Mouse (Mus musculus) megakaryocyte, embryonic 14.5 days (primary cell): ENCODE data around the gene Sema5a.

ENCODE experiments used
- FLI1 ChIP-seq: IDR thresholded peaks from 2 replicates; pipeline ENCODE4 v1.6.1; 2012; ENCODE audit warnings: low read length, inconsistent platforms, mixed read lengths
- GATA1 ChIP-seq: IDR thresholded peaks from 3 replicates; pipeline ENCODE4 v1.6.1; 2012; ENCODE audit warnings: mixed read lengths, low read length, inconsistent platforms, borderline replicate concordance

GRCm38 (mm10) chr15:32610776-32611175 is 366.2 kb downstream of the Sema5a start:
- TF ChIP-seq GATA1 (no peak), FLI1 (no peak)
